Mouse (Mus musculus) embryo, embryonic 11 days (tissue): ENCODE data around the gene Clca3a2.
"Not testable (repeated sequence)": the region's sequence is repeated elsewhere in the genome, so short reads cannot be mapped to it uniquely, and the experiment has no call there.

ENCODE experiments used
- DNase-seq: peaks from one replicate; pipeline ENCODE4 v3.0.0-alpha.2; 2015

The Clca3a2 gene

GRCm38 (mm10) chr3:144819219-144819618, at the start of gene Clca3a2:
Gene Clca3a2, minus strand, starts transcription at chr3:144819494.
- not testable (repeated sequence) for DNase-seq

- no peak for DNase-seq
These were observed 30.3 kb upstream of the Clca3a2 start for GRCm38 (mm10) chr3:144849584-144849983.

GRCm38 (mm10) chr3:144849014-144849556, 29.8 kb upstream of the Clca3a2 start, which contains the start of gene Clca3b:
Gene Clca3b, minus strand, starts transcription at chr3:144849357.
- not testable (repeated sequence) for DNase-seq

- no peak for DNase-seq
These were observed 8.0 kb upstream of the Clca3a2 start for GRCm38 (mm10) chr3:144827257-144827656.

GRCm38 (mm10) chr3:144825151-144825550, 5.9 kb upstream of the Clca3a2 start:
- peak; percentile 87 for DNase-seq

- DNase-seq: no peak
These were observed 4.0 kb upstream of the Clca3a2 start for GRCm38 (mm10) chr3:144823331-144823730.

GRCm38 (mm10) chr3:144820632-144821031, 1.3 kb upstream of the Clca3a2 start:
- DNase-seq: no peak

GRCm38 (mm10) chr3:144813336-144813735, 6.0 kb downstream of the Clca3a2 start:
- not testable (repeated sequence) for DNase-seq

GRCm38 (mm10) chr3:144811821-144812220, 7.5 kb downstream of the Clca3a2 start:
- DNase-seq: no peak

- not testable (repeated sequence) for DNase-seq
These were observed 11.0 kb downstream of the Clca3a2 start for GRCm38 (mm10) chr3:144808153-144808925.

GRCm38 (mm10) chr3:144806626-144807025, 12.7 kb downstream of the Clca3a2 start:
- DNase-seq: not testable (repeated sequence)

- peak; percentile 44 for DNase-seq
These were observed 17.4 kb downstream of the Clca3a2 start for GRCm38 (mm10) chr3:144801861-144802260.

GRCm38 (mm10) chr3:144785181-144786148, 33.8 kb downstream of the Clca3a2 start:
- no peak for DNase-seq

- no peak for DNase-seq
These were observed 54.1 kb downstream of the Clca3a2 start for GRCm38 (mm10) chr3:144765161-144765560.

GRCm38 (mm10) chr3:144761454-144761853, 57.8 kb downstream of the Clca3a2 start:
- peak; percentile 10 for DNase-seq

- no peak for DNase-seq
These were observed 58.5 kb downstream of the Clca3a2 start, which contains the start of gene Clca3a1 for GRCm38 (mm10) chr3:144760592-144761309. Gene Clca3a1, minus strand, starts transcription at chr3:144760977.

GRCm38 (mm10) chr3:144759719-144760118, 59.6 kb downstream of the Clca3a2 start:
- no peak for DNase-seq

GRCm38 (mm10) chr3:144756103-144756502, 63.2 kb downstream of the Clca3a2 start:
- DNase-seq: not testable (repeated sequence)

GRCm38 (mm10) chr3:144753120-144753519, 66.2 kb downstream of the Clca3a2 start:
- DNase-seq: peak; percentile 32

GRCm38 (mm10) chr3:144749062-144749963, 70.0 kb downstream of the Clca3a2 start:
- not testable (repeated sequence) for DNase-seq

GRCm38 (mm10) chr3:144747706-144748105, 71.6 kb downstream of the Clca3a2 start:
- not testable (repeated sequence) for DNase-seq
